Mouse (Mus musculus) kidney, adult 2 months (tissue): ENCODE data around the gene Zfp706.

ENCODE experiments used
- CTCF ChIP-seq: fragments of 200-500 bp; conservative IDR thresholded peaks from 2 replicates; pipeline ENCODE4 v1.5.1; 2011; ENCODE audit warnings: low read depth, mild to moderate bottlenecking, control low read depth, low read length, moderate library complexity, mixed read lengths; ENCODE audit not compliant: insufficient read depth, insufficient read length
- POLR2A ChIP-seq: fragments of 200-500 bp; IDR thresholded peaks from one replicate; pipeline ENCODE4 v1.6.1; 2011; ENCODE audit warnings: low read depth, low read length, control low read depth

GRCm38 (mm10) chr15:36987976-36988717 lies 19.4 kb downstream of the Zfp706 start:
- TF ChIP-seq CTCF: no peak
- no peak for TF ChIP-seq POLR2A
